In genomic region chr3:52180785-52181184, GRCm38 (mm10) we compare ENCODE assay signal across 8 mouse cellular contexts.
DNase-seq lines count a peak whose midpoint lies in the region; ATAC-seq lines count a peak whose summit lies in the region.

No protein-coding gene starts in this region.

- no peak overlapping the region for H3K9ac ChIP-seq in intestine, embryonic 14.5 days (ENCODE audit: low read length)
- H3K9ac ChIP-seq in liver, embryonic 15.5 days = no peak overlapping the region

- peak; percentile 15 to 46 for DNase-seq in frontal cortex, adult 2 months (ENCODE audit: extremely low spot score in 1 of 2, low spot score in 1 of 2)
- no peak for DNase-seq in frontal cortex, postnatal 25 days (ENCODE audit: low spot score in 2 of 2)
- peak; percentile 59 for DNase-seq in embryo, embryonic 10 days (ENCODE audit: low spot score)
- DNase-seq in gastrocnemius, postnatal 36 days = peak; percentile 59 to 80
- DNase-seq in intestine, embryonic 14.5 days (ENCODE audit: low spot score) = peak; percentile 73
- DNase-seq in neural tube, embryonic 10.5 days (ENCODE audit: extremely low spot score, low spot score) = peak; percentile 59
- DNase-seq in urinary bladder, postnatal 14 days (ENCODE audit: low spot score) = peak; percentile 82

- H3K27ac ChIP-seq in intestine, embryonic 14.5 days (ENCODE audit: low read depth) = peak overlapping the region; percentile 90
- no peak overlapping the region for H3K27ac ChIP-seq in liver, embryonic 15.5 days (replicated peaks)

- WGBS in intestine, embryonic 14.5 days = 28% methylated on average over 10 of the region's 10 CpGs
- WGBS in liver, embryonic 15.5 days (ENCODE audit: insufficient replicate concordance) = 61% methylated on average over 10 of the region's 10 CpGs

- H3K27me3 ChIP-seq in intestine, embryonic 14.5 days (replicated peaks; ENCODE audit: control insufficient read depth, insufficient read depth, low read length) = no peaks in the 10 kb centered on the region
- H3K27me3 ChIP-seq in liver, embryonic 15.5 days = no peaks in the 10 kb centered on the region

- H3K4me1 ChIP-seq in intestine, embryonic 14.5 days (replicated peaks; ENCODE audit: control insufficient read depth, insufficient read depth, low read length) = peaks cover 27% of the 10 kb centered on the region
- 0 out of 2 replicates have a peak, but pooled peaks cover 13% of the 10 kb centered on the region for H3K4me1 ChIP-seq in liver, embryonic 15.5 days (replicated peaks)

- peak; percentile 79 for ATAC-seq in intestine, embryonic 14.5 days (replicated peaks; ENCODE audit: low FRiP score, low TSS enrichment, low read depth)
- ATAC-seq in liver, embryonic 15.5 days (ENCODE audit: insufficient read depth) = peak; percentile 25; the same call in 1 of the 2 replicates

- H3K4me3 ChIP-seq in intestine, embryonic 14.5 days (ENCODE audit: low read depth, low read length) = no peak overlapping the region
- H3K4me3 ChIP-seq in liver, embryonic 15.5 days (replicated peaks) = no peak overlapping the region

- no peaks in the 10 kb centered on the region for H3K36me3 ChIP-seq in intestine, embryonic 14.5 days (ENCODE audit: control insufficient read depth, insufficient read depth, low read length)
- H3K36me3 ChIP-seq in liver, embryonic 15.5 days (replicated peaks) = no peaks in the 10 kb centered on the region

- 0 out of 2 replicates have a peak overlapping the region, but pooled peaks have one; percentile 7 for H3K4me2 ChIP-seq in intestine, embryonic 14.5 days (ENCODE audit: low read length)
- H3K4me2 ChIP-seq in liver, embryonic 15.5 days = no peak overlapping the region

- H3K9me3 ChIP-seq in intestine, embryonic 14.5 days (ENCODE audit: control insufficient read depth, low read length) = no peaks in the 10 kb centered on the region
- no peaks in the 10 kb centered on the region for H3K9me3 ChIP-seq in liver, embryonic 15.5 days (replicated peaks)

- intact Hi-C loops in gastrocnemius, postnatal 36 days (cut with DNase I) = no loop called here

Comparison
In these comparisons a context has a peak if more than half of its experiments do, and no peak if none do; other contexts are left out.
1. DNase-seq: peak in frontal cortex, adult 2 months (2 of 2), embryo, embryonic 10 days (single experiment), gastrocnemius, postnatal 36 days (2 of 2), intestine, embryonic 14.5 days (single experiment), neural tube, embryonic 10.5 days (single experiment) and urinary bladder, postnatal 14 days (single experiment); none in frontal cortex, postnatal 25 days (0 of 2).